Mouse (Mus musculus) c-Kit-positive CD71-negative TER-119-negative erythroid progenitor cells, embryonic 14.5 days (primary cell): ENCODE data around the gene Hnrnph3.
"Not testable (repeated sequence)": the region's sequence is repeated elsewhere in the genome, so short reads cannot be mapped to it uniquely, and the experiment has no call there.

Source experiments
- DNase-seq: peaks from one replicate; pipeline ENCODE4 v3.0.0-alpha.2; 2013; ENCODE audit warnings: low read depth

The Hnrnph3 gene

DNA sequence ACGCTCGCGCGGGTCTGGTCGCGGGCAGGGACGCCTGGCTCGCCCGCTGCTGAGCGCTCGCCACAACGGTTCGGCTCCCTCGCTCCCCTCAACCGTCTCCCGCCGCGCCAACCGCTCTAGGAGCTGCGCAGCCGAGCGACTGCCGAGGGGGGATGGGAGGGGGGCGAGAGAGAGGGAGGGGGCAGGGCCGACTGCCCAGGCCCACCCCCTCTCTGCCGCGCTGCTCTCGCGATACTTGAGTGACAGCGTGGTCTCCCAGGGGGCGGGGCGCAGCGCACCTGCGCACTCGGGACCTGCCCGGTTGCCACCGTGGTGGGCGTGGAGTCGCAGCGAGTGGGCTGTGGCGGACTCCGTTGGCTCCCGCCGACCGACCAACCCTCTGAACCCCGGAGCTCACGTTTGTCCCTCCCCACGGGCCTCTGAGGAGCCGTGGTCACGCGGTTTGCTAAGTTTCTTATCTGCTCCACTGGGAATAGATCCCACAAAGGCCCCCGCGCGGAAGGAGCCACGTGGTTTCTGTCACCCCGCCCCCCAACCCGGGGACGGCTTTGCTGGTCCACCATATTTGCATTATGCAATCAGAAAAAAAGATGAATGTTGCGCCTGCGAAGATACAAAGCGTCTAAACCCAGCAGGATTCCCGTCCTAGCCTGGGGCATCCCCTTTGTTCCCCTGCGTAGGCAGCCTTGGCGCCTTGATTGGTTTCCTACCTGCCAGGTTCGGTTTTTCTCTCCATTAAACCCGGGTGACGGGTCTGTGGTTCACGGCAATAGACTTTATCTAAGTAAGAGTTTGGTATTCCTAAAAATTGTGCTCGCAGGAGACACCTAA is at the start of gene Hnrnph3, which contains the start of gene Pbld2:
Gene Hnrnph3, minus strand, starts transcription at position 469 of the 831 bp plus-strand sequence.
Gene Pbld2, plus strand, starts transcription at position 567 of the 831 bp plus-strand sequence.
- DNase-seq: peak; percentile 95

DNA sequence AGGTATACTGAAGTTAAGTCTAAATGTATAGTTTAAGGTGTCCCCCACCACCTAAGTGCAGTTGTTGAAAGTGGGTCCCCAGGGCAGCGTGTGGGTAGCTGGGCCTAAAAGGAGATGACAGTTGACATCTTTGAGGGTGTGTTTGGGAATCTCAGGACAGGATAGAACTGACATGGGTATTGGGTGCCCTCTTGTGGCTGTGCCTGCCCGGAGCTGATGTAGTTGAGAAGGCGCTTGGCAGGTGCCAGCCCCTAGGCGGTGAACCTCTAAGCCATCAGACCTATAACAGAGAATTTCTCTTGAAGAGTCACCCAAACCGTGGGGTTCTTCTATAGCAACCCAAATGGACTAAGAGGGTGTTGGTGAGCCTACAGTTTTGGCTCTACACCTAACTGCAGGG is 42.0 kb upstream of the Hnrnph3 start:
- peak; percentile 29 for DNase-seq

DNA sequence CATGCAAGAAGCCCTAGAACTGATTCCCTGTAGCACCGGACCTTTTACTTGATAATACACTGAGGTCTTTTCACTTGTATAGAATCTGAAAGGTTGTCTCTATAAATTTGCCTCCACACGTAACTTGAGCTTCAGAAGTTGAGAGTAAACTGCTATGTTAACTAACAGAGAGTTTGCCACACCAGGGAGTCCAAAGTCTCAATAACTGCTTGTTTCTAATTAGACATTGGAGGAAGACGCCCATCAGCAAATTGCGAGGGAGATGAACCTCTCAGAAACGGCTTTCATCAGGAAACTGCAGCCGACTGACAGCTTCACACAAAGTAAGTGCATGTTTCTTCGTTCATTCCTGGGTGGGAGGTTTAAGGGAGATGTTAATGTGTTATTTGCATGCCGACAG is 41.5 kb upstream of the Hnrnph3 start:
- no peak for DNase-seq

DNA sequence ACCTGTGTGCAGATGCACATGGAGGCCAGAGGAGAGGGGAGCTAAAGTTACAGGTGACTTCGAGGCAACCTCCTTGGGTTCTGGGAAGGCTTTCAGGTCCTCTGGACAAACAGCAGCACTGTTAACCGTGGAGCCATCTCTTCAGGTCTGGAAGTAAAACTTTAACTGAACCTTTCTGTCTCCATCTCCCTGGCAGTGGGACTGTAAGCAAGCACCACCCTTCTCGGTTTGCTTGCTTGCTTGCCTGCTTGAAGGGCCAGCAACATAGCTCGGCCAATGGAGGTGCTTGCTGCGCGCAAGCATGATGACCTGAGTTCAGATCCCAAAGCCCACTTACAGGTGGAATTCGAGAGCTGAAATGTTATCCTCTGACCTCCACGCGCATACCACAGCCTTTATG is 40.5 kb upstream of the Hnrnph3 start:
- no peak for DNase-seq

DNA sequence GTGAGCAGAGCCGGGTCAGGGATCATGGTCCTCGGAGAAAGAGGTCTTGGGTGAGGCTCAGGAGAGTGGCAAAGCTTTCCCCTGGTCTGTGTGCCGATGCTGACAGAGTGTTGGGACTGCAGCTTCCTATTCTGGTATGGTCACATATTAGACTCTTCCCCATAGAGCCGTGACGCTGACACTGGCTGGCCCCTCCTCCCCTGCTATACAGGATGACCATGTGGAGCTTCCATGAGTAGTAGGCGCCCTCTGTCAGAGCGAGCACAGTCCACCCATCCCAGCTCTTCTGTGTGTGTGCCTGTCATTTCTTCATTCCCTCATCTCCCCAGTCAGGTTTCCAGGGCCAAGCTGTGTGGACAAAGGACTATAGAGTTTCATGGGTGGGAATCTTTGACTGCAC is 39.3 kb upstream of the Hnrnph3 start:
- DNase-seq: no peak

DNA sequence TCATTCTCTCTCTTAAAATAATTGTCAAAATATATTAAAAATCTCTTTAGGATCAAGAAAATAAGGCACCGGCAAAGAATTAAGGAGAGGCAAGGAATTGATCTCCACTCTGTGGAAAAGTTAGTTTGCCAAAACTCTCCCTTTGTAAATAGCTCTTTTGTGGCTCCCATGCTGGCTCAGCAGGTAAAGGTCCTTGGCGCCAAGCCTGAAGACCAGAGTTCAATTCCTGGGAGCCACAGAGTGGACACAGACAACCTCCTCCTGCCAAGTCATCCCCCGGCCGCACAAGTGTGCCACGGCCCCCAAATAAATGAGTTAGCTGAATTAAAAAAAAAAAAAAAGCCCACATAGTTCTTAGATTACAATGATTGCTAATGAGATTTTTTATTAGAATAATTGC is 38.7 kb upstream of the Hnrnph3 start:
- no peak for DNase-seq

DNA sequence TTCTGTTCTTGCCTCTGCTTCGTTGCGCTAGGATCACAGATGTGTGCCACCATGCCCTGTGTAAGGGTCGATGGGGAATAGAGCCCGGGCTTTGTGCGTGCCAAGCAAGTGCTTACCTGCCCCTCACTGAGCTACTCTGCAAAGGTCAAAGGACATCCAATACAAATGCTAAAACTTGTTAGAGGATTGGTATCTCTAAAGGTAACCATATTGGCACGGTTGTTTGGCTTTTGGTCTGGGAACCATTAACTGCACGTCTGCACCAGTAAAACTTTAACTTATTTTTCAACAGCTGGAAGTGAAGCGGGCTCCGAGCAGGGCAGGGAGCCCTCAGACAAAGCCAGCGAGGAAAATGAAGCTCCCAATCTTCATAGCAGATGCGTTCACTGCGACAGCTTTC is 37.2 kb upstream of the Hnrnph3 start:
- DNase-seq: no peak

DNA sequence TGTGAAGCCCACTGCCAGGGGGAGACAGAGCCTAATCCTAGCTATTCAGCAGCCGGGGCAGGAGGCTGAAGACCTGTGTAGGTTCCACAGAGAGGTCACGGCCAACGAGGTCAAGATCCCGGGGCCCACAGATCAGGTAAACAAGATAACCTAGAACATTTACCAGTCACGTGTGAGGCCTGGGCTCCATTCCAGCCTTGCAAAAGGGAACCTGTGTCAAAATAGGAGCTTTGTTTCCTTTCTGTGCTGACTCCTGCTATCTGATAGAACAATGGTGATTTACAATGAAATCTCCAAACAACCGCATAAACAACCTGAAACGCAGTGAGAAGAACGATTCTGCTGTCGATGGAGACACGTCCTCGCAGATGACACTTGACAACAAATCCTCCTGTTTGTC is 36.4 kb upstream of the Hnrnph3 start:
- no peak for DNase-seq

DNA sequence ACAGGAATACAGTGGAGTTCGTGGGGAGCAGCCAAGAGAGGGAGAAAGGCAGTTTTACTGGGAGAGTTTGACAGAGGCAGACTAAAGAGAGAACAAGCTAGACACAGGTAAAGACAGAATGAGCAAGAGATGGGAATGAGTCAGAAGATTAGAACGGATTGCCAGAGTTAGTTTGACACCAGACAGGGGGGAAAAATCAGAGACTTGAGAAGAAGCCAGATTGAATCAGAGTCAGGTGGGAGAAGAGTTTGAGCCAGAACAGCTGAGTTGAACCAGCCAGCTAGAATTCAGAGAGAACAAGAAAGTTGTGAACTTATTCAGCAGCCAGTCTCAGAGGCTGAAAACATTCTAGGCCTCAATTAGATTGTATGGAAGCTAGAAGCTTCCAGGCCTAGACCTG is 35.8 kb upstream of the Hnrnph3 start, which contains the start of gene Pbld1:
Gene Pbld1, plus strand, starts transcription at position 301 of the 400 bp plus-strand sequence.
- DNase-seq: no peak

DNA sequence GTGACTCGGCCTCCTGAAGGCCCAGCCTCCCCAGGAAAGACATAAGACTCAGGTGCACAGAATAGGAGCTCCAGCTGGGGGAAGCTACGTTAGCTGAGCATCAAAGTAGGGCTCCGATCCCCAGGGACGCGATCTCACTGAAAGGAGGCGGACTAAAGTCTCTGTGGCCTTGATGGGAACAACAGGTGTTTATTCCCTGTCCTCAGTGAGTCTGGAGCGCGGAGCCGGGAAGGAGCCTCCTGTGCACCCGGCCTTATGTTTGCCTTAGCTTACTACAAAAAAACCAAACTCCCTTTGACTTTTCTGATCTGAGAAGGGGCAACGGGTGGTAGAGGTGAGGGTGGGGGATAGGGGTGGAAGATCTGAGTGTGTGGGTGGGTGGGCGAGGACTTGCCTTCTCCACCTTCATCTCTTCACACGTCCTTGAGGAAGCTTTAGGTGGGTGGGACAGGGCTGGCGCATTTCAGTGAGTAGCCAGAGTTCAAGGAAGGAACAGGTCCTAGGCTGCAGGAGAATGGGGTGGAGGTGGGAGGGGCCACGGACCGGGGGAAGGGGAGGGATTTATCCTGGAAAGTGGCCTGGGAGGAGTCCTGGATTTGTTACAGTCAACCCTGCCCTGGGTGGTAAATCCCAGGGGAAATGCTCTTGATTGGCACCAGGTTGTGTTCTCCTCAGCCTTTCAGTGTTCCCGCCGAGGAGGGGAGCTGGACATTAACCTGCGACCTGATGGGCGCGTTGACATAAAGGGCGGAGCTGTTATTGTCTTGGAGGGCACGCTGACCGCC is 33.1 kb upstream of the Hnrnph3 start:
- DNase-seq: no peak

DNA sequence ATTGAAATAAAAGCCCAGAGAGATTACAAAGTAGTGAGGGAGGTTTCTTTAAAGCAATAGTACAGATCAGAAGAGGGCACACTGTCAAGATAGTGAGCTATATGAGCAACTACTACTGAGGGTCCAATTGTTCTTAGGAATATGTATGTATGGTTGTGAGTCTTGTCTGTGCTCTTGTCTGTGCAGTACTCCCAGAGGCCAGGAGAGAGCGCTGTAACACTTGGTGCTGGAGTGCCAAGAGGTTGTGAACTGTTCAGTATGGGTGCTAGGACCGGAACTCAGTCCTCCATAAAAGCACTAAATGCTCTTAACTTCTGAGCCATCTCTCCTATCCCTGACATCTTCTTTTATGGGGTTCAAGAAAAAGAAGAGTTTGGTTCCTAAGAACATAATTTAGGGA is 30.6 kb upstream of the Hnrnph3 start:
- no peak for DNase-seq

DNA sequence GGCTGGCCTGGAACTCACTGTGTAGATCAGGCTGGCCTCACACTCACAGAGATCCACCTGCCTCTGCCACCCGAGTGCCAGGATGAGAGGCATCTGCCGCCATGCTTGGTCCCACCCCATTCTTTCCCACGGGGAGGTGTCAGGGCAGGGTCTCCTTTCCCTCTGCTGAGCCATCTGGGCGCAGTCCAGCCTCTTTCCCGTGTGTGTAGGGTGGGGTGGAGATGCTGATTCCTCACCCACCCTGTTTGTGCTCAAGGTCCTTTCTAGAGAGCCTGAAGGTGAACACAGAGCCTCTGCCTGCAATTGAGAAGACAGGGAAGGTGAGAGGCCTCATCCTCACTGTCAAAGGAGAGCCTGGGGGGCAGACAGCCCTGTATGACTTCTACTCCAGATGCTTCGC is 30.1 kb upstream of the Hnrnph3 start:
- not testable (repeated sequence) for DNase-seq

DNA sequence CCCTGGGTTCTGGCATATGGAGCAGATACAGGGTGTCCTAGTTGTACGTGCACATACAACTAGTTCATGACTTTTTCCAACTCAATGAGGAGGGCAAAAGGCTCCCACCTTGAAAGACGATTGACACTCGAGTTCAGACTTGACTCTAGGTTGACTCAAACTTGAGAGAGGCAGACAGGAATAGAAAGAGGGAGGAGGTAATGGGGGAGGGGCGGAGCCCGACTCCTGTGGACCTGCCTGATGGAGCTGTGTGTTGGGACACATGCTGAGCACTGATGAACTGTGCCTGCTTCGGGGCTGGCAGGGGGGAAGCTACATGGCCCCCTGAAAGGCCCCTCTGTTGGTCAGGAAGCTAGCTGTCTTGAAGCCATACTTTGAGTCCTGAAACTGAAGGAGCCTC is 29.0 kb upstream of the Hnrnph3 start:
- no peak for DNase-seq

DNA sequence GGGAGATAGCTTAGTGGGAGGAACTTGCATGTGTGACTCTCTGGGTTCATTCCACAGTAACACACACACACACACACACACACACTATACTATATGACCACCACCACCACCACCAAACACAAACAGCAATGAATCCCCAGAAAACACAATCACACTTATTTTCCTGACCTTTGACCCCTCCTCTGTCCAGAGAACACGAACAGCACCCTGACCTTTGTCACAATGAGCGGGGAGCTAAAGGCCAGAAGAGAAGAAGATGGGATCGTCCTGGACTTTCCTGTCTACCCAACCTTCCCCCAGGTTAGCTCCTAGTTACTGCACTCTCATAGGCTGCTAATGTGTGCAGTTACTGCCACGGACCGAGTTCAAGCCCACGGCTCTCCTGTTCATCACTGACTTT is 28.0 kb upstream of the Hnrnph3 start:
- DNase-seq: no peak

DNA sequence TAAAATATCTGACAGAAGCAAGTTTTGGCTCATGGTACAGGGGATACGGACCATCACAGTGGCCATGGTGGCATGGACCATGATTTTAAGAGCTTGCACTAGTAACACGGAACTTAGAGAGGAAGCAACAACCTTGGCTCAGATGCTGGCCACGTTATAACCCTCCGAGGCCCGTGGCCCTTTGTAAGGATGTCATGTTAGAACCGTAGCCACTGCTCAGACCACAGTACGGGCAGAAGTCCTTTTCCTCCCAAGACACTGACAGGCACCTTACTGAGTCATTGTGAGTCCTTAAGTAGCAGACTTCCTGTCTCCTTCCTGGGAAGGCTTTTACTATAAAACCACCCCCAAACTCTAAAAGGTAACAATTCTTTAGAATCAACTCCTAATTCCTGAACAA is 27.2 kb upstream of the Hnrnph3 start:
- no peak for DNase-seq

DNA sequence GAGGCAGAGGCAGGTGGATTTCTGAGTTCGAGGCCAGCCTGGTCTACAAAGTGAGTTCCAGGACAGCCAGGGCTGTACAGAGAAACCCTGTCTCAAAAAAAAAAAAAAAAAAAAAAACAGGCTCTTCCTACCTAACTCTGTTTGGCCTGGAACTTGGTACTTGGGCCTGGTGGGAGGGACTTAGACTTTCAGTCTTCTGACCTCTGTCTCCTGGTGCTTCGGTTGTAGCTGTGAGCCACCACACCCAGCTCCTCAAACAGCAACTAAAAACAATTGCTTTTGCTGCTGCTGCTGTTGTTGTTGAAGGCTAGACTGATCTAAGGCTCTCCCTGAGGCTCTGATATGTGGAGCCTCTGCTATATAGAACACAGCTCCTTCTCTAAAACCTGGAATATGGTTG is 25.1 kb upstream of the Hnrnph3 start:
- no peak for DNase-seq

DNA sequence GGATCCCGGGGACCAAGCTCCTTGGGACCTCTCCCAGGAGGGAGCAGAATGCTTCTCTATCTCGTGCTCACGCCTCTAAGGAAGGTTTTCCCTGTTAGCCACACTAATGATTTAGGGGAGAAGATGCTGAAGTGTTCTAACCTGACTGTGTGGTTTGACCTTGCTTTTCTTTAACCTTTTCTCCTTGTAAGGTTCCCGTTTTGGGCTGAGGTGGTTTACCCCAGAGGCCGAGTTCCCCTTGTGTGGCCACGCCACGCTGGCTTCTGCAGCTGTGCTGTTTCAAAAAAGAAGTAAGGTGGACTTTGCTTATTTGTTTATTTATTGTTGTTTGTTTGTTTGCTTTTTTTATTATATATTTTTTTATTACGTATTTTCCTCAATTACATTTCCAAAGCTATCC is 23.7 kb upstream of the Hnrnph3 start:
- no peak for DNase-seq

DNA sequence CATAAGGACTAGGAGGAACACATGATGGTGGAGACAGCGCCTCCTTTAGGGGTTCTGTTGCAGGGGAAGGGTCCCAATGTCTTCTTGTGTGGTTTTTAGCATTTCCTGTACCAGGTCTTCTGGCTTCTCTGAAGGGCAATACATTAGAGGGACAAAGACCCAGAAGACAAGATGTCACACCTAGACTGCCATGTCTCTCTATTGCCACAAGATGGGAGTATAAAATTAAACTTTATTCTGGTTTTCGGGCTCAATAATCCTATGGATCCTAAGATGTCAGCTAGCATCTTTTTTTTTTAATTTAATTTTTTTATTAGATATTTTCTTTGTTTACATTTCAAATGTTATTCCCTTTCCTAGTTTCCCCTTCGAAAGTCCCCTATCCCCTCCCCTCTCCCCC is 19.1 kb upstream of the Hnrnph3 start:
- DNase-seq: no peak

DNA sequence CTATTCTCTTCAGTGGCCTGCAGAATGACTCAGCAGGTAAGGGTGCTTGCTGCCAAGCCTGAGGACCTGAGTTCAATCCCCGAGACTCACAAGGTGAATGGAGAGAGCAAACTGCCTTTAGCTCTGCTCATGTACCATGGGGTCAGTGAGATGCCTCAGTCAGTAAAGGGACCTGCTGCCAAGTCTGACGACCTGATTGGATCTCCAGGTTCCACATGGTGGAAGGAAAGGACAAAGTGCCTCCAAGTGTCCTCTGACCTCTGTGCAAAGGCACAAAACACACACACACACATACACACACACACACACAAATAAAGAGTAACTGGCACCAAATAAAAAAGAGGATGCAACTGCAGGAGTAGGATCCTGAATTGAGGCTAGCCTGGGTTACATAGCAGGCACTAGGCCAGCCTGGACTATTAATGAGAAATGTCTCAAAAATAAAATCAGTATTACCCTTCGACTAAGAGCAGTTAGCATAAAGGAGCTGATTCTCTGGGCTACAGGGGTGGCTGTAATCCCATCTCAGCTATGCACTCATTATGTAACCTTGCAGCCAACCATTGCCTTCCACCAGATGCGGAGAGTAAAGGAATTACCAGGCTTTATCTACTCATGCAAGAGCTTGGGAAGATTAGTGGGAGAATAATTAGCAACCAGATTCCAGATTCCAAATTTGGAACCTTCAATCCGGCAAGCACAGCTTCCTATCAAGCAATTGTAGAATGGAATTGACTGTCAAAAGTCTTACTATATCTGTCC is 16.0 kb upstream of the Hnrnph3 start:
- DNase-seq: no peak

DNA sequence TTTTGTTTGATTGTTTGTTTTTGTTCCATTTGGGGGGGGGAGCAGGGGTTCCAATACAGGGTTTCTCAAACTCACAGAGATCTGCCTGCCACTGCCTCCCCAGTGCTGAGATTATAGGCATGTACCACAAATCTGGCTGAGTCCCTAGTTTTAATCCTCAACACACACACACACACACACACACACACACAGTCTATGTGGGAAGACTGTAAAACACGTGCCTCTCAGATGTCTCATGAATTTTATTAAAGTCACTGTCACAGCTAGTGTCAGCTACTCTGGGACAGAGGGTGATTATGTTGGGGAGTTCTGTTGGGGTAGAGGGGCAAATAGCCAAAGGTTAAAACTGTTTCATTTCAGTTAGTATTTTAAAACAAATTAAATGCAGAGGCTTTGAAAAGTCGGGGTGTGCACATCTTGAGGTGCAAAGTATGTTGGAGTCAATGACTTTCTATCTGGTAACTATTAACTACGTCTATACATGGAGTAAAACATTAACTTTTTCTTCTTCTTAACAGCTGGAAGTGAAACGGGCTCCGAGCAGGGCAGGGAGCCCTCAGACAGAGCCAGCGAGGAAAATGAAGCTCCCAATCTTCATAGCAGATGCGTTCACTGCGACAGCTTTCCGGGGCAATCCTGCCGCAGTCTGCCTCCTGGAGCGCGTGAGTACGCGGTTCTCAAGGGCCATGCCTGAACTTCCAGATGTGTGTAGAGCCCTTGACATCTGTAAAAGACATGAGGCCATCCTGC is 14.7 kb upstream of the Hnrnph3 start:
- DNase-seq: no peak

DNA sequence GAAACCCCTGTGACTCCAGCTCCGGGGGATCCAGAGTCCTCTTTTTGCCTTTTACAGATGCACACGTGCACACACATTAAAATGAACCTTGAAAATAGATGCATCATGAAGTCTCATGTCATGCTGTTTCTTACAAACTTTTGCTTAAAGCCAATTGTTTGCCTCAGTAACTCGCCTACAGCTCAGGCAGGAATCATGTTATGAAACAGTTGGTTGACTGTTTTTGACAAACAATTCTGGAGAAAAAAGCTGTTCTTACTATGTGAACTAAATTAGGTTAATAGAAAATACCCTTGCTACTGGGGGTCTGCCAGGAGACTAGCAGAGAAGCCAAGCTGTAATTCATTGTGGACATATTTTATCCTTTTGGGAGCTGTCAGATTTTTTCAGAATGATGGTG is 8.9 kb upstream of the Hnrnph3 start:
- DNase-seq: no peak

DNA sequence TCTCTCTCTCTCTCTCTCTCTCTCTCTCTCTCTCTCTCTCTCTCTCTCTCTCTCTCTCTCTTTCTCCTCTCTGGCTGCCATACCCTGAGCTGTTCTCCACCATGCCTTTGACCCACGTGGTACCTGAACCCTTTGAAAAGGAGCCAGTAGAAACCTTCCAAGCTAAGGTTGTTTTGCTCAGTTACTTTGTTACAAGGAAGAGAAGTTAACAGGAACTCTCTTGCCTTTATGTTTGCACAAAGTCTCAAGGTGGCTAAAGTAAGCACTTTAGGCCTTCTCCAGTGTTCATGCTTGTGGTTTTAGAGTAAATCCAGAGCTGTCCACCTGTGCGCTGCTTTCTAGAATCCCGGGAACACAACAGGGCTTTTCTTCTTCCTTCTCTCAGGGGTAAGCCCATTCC is 8.2 kb upstream of the Hnrnph3 start:
- no peak for DNase-seq
